Mouse (Mus musculus): ENCODE results near the gene Gm18596. TPM values are rescaled to one million over a fixed set of nuclear protein-coding genes. Genes with fewer than 3 reads are reported as not detected.
"Not testable (repeated sequence)": the region's sequence is repeated elsewhere in the genome, so short reads cannot be mapped to it uniquely, and the experiment has no call there.

The Gm18596 gene
- polyA plus RNA-seq (2016; fragmentation: Nextera tagmentation; extraction: Ambion mirVana) = not detected in 2 replicates

GRCm38 (mm10) chr10:77741924-77742688 lies at the start of gene Gm18596:
Gene Gm18596, minus strand, starts transcription at chr10:77742638.
- not testable (repeated sequence) for H3K27me3 ChIP-seq (replicated peaks); ATAC-seq; H3K4me1 ChIP-seq; H3K27ac ChIP-seq; H3K4me3 ChIP-seq; H3K36me3 ChIP-seq; H3K4me2 ChIP-seq; H3K9ac ChIP-seq; H3K9me3 ChIP-seq (replicated peaks)
- 66% methylated on average over 4 of the region's 5 CpGs for WGBS (ENCODE audit: insufficient replicate concordance)

GRCm38 (mm10) chr10:77788621-77789020 lies 46.2 kb upstream of the Gm18596 start:
- Histone ChIP-seq H3K4me2 (no peak overlapping the region), H3K4me3 (no peak overlapping the region), H3K36me3 (no peaks in the 10 kb centered on the region), H3K9me3 (replicated peaks) (no peaks in the 10 kb centered on the region), H3K27ac (no peak overlapping the region), H3K27me3 (replicated peaks) (no peaks in the 10 kb centered on the region), H3K4me1 (no peaks in the 10 kb centered on the region), H3K9ac (no peak overlapping the region)
- no peak for ATAC-seq
- 63% methylated on average over 2 of the region's 2 CpGs for WGBS (ENCODE audit: insufficient replicate concordance)

- H3K27me3 ChIP-seq (replicated peaks); H3K36me3 ChIP-seq; H3K4me1 ChIP-seq; H3K4me2 ChIP-seq; ATAC-seq; H3K9me3 ChIP-seq (replicated peaks); H3K9ac ChIP-seq; H3K4me3 ChIP-seq; H3K27ac ChIP-seq: not testable (repeated sequence)
- WGBS (ENCODE audit: insufficient replicate concordance) = 45% methylated on average over 1 of the region's 1 CpGs
Measured at GRCm38 (mm10) chr10:77787876-77788275, 45.4 kb upstream of the Gm18596 start, which contains the start of gene Gm7137. Gene Gm7137, minus strand, starts transcription at chr10:77788200.

GRCm38 (mm10) chr10:77783396-77783795 lies 41.0 kb upstream of the Gm18596 start:
- H3K9me3 ChIP-seq (replicated peaks); H3K36me3 ChIP-seq; H3K9ac ChIP-seq; H3K27me3 ChIP-seq (replicated peaks); ATAC-seq; H3K4me3 ChIP-seq; H3K4me1 ChIP-seq; H3K27ac ChIP-seq; H3K4me2 ChIP-seq: not testable (repeated sequence)
- 47% methylated on average over 1 of the region's 3 CpGs for WGBS (ENCODE audit: insufficient replicate concordance)

- not testable (repeated sequence) for H3K4me2 ChIP-seq; H3K9ac ChIP-seq; H3K4me1 ChIP-seq; ATAC-seq; H3K27ac ChIP-seq; H3K36me3 ChIP-seq; H3K9me3 ChIP-seq (replicated peaks); H3K27me3 ChIP-seq (replicated peaks); H3K4me3 ChIP-seq
- WGBS (ENCODE audit: insufficient replicate concordance) = 54% methylated on average over 1 of the region's 1 CpGs
Measured at GRCm38 (mm10) chr10:77782442-77782841, 40.0 kb upstream of the Gm18596 start, which contains the start of gene Gm3250. Gene Gm3250, minus strand, starts transcription at chr10:77782542.

- WGBS (ENCODE audit: insufficient replicate concordance) = 46% methylated on average over 1 of the region's 1 CpGs
- not testable (repeated sequence) for H3K27ac ChIP-seq; ATAC-seq; H3K36me3 ChIP-seq; H3K4me2 ChIP-seq; H3K4me3 ChIP-seq; H3K9me3 ChIP-seq (replicated peaks); H3K4me1 ChIP-seq; H3K27me3 ChIP-seq (replicated peaks); H3K9ac ChIP-seq
Measured at GRCm38 (mm10) chr10:77776844-77777243, 34.4 kb upstream of the Gm18596 start, which contains the start of gene Gm7138. Gene Gm7138, minus strand, starts transcription at chr10:77776944.

GRCm38 (mm10) chr10:77772142-77772541 lies 29.7 kb upstream of the Gm18596 start:
- not testable (repeated sequence) for H3K9ac ChIP-seq; H3K9me3 ChIP-seq (replicated peaks); H3K27me3 ChIP-seq (replicated peaks); H3K36me3 ChIP-seq; H3K4me1 ChIP-seq; H3K4me2 ChIP-seq; ATAC-seq; H3K27ac ChIP-seq; H3K4me3 ChIP-seq
- 80% methylated on average over 3 of the region's 3 CpGs for WGBS (ENCODE audit: insufficient replicate concordance)

- H3K36me3 ChIP-seq; ATAC-seq; H3K9me3 ChIP-seq (replicated peaks); H3K27ac ChIP-seq; H3K4me3 ChIP-seq; H3K27me3 ChIP-seq (replicated peaks); H3K4me1 ChIP-seq; H3K9ac ChIP-seq; H3K4me2 ChIP-seq: not testable (repeated sequence)
- 45% methylated on average over 1 of the region's 1 CpGs for WGBS (ENCODE audit: insufficient replicate concordance)
Measured at GRCm38 (mm10) chr10:77771225-77771624, 28.8 kb upstream of the Gm18596 start, which contains the start of gene Gm3238. Gene Gm3238, minus strand, starts transcription at chr10:77771325.

- no peak overlapping the region for H3K4me3 ChIP-seq
- no peaks in the 10 kb centered on the region for H3K9me3 ChIP-seq (replicated peaks)
- 63% methylated on average over 1 of the region's 1 CpGs for whole genome bisulfite sequencing (ENCODE audit: insufficient replicate concordance)
- H3K4me1 ChIP-seq = no peaks in the 10 kb centered on the region
- no peak overlapping the region for H3K4me2 ChIP-seq
- ATAC-seq = no peak
- H3K36me3 ChIP-seq = no peaks in the 10 kb centered on the region
- no peak overlapping the region for H3K27ac ChIP-seq
- H3K9ac ChIP-seq = no peak overlapping the region
- no peaks in the 10 kb centered on the region for H3K27me3 ChIP-seq (replicated peaks)
Measured at GRCm38 (mm10) chr10:77769727-77770126, 27.3 kb upstream of the Gm18596 start.

GRCm38 (mm10) chr10:77759582-77759981 lies 17.1 kb upstream of the Gm18596 start, which contains the start of gene Gm3233:
Gene Gm3233, minus strand, starts transcription at chr10:77759682.
- WGBS (ENCODE audit: insufficient replicate concordance) = no CpG with 5 or more reads among the region's 1 CpGs

GRCm38 (mm10) chr10:77753448-77753847 lies 11.0 kb upstream of the Gm18596 start:
- no peak overlapping the region for H3K27ac ChIP-seq
- no peaks in the 10 kb centered on the region for H3K9me3 ChIP-seq (replicated peaks)
- ATAC-seq = no peak
- no peaks in the 10 kb centered on the region for H3K4me1 ChIP-seq
- no peak overlapping the region for H3K4me3 ChIP-seq
- no peaks in the 10 kb centered on the region for H3K36me3 ChIP-seq
- no peak overlapping the region for H3K4me2 ChIP-seq
- H3K9ac ChIP-seq = no peak overlapping the region
- no peaks in the 10 kb centered on the region for H3K27me3 ChIP-seq (replicated peaks)

More at GRCm38 (mm10) chr10:77759582-77759981, 17.1 kb upstream of the Gm18596 start, which contains the start of gene Gm3233:
- not testable (repeated sequence) for H3K4me1 ChIP-seq; H3K27ac ChIP-seq; H3K4me2 ChIP-seq; H3K36me3 ChIP-seq; H3K9ac ChIP-seq; H3K27me3 ChIP-seq (replicated peaks); H3K9me3 ChIP-seq (replicated peaks); H3K4me3 ChIP-seq; ATAC-seq

GRCm38 (mm10) chr10:77752312-77752711 lies 9.9 kb upstream of the Gm18596 start:
- not testable (repeated sequence) for H3K4me2 ChIP-seq; H3K27ac ChIP-seq; H3K9ac ChIP-seq; H3K4me3 ChIP-seq; H3K9me3 ChIP-seq (replicated peaks); H3K36me3 ChIP-seq; H3K4me1 ChIP-seq; ATAC-seq; H3K27me3 ChIP-seq (replicated peaks)
- WGBS (ENCODE audit: insufficient replicate concordance) = 44% methylated on average over 3 of the region's 3 CpGs
